19 mouse cellular contexts compared by ENCODE assay signal in genomic region chr1:119443591-119444350, GRCm38 (mm10). TPM values are rescaled to one million over a fixed set of nuclear protein-coding genes. Genes with fewer than 3 reads are reported as not detected.
DNase-seq lines count a peak whose midpoint lies in the region; ATAC-seq and TF ChIP-seq lines count a peak whose summit lies in the region.
"Had no signal": no experiment of that assay in that cellular context is flagged by ENCODE, and none has a peak within 500 bp of the region (broad histone marks: within the 10 kb centered on the region; RNA-seq: fewer than 3 reads in every experiment).

No protein-coding gene starts in this region.

- no peak overlapping the region for H3K27ac ChIP-seq in hindbrain, postnatal 0 days
- no peak overlapping the region for H3K27ac ChIP-seq in hindbrain, embryonic 11.5 days (ENCODE audit: low read depth, low read length)
- H3K27ac ChIP-seq in liver, postnatal 0 days (ENCODE audit: low read depth), result no peak overlapping the region
- H3K27ac ChIP-seq in liver, embryonic 11.5 days (ENCODE audit: low read depth, low read length), result no peak overlapping the region
- no peak overlapping the region for H3K27ac ChIP-seq in MEL (ENCODE audit: control insufficient read depth, low read depth, low read length)
- no peak overlapping the region for H3K27ac ChIP-seq in stomach, postnatal 0 days (replicated peaks)
- H3K27ac ChIP-seq: hindbrain, embryonic 13.5 days; intestine, embryonic 15.5 days; stomach, embryonic 15.5 days had no signal

- H3K4me3 ChIP-seq in hindbrain, postnatal 0 days (ENCODE audit: low read length), result no peak overlapping the region
- H3K4me3 ChIP-seq in hindbrain, embryonic 11.5 days (ENCODE audit: low read depth, low read length), result no peak overlapping the region
- no peak overlapping the region for H3K4me3 ChIP-seq in liver, postnatal 0 days (ENCODE audit: low read depth, low read length)
- H3K4me3 ChIP-seq in liver, embryonic 11.5 days (ENCODE audit: low read depth, low read length), result no peak overlapping the region
- peak overlapping the region; percentile 28 to 34; a peak in 3 of 4 replicates for H3K4me3 ChIP-seq in MEL (ENCODE audit: control insufficient read depth in 1 of 2, insufficient read depth in 1 of 2, low read depth in 2 of 2, low read length in 2 of 2)
- H3K4me3 ChIP-seq in stomach, postnatal 0 days (ENCODE audit: low read depth, low read length), result no peak overlapping the region
- H3K4me3 ChIP-seq: hindbrain, embryonic 13.5 days; intestine, embryonic 15.5 days; stomach, embryonic 15.5 days had no signal

- TF ChIP-seq CTCF in hindbrain, postnatal 0 days (IDR thresholded peaks at IDR 0.05; ENCODE audit: low read depth), result peak; percentile 34
- 0 out of 2 replicates have a peak, but pooled peaks have one; percentile 19 for TF ChIP-seq CTCF in liver, postnatal 0 days (IDR thresholded peaks at IDR 0.05; ENCODE audit: low read depth)
- peak in 1 of 3 experiments; percentile 33; a peak in 3 of 6 replicates for TF ChIP-seq CTCF in MEL (IDR thresholded peaks at IDR 0.05 in 2 of 3, conservative IDR thresholded peaks at IDR 0.05 in 1 of 3; ENCODE audit: control insufficient read depth in 1 of 3, insufficient read depth in 1 of 3, low read depth in 2 of 3, low read length in 3 of 3, poor library complexity in 1 of 3, severe bottlenecking in 1 of 3)
- TF ChIP-seq CTCF in stomach, postnatal 0 days (IDR thresholded peaks at IDR 0.05; ENCODE audit: low read depth), result peak; percentile 34

- H3K9ac ChIP-seq in hindbrain, postnatal 0 days (replicated peaks; ENCODE audit: low read length), result no peak overlapping the region
- no peak overlapping the region for H3K9ac ChIP-seq in hindbrain, embryonic 11.5 days (ENCODE audit: low read depth, low read length)
- no peak overlapping the region for H3K9ac ChIP-seq in liver, postnatal 0 days (replicated peaks)
- H3K9ac ChIP-seq in liver, embryonic 11.5 days (ENCODE audit: low read depth, low read length), result no peak overlapping the region
- no peak overlapping the region for H3K9ac ChIP-seq in MEL (ENCODE audit: control insufficient read depth, low read depth, low read length, poor library complexity, severe bottlenecking)
- no peak overlapping the region for H3K9ac ChIP-seq in stomach, postnatal 0 days (ENCODE audit: low read length)
- H3K9ac ChIP-seq: hindbrain, embryonic 13.5 days; intestine, embryonic 15.5 days; stomach, embryonic 15.5 days had no signal

- H3K4me2 ChIP-seq in hindbrain, postnatal 0 days (ENCODE audit: low read depth, low read length), result no peak overlapping the region
- H3K4me2 ChIP-seq in hindbrain, embryonic 11.5 days (replicated peaks; ENCODE audit: low read depth, low read length), result no peak overlapping the region
- H3K4me2 ChIP-seq in liver, postnatal 0 days (ENCODE audit: low read depth, low read length), result no peak overlapping the region
- no peak overlapping the region for H3K4me2 ChIP-seq in liver, embryonic 11.5 days
- H3K4me2 ChIP-seq in stomach, postnatal 0 days (replicated peaks; ENCODE audit: low read depth), result no peak overlapping the region
- H3K4me2 ChIP-seq: hindbrain, embryonic 13.5 days; intestine, embryonic 15.5 days; stomach, embryonic 15.5 days had no signal

- no peak for ATAC-seq in hindbrain, postnatal 0 days
- no peak for ATAC-seq in hindbrain, embryonic 11.5 days (ENCODE audit: low FRiP score)
- no peak for ATAC-seq in liver, postnatal 0 days
- no peak for ATAC-seq in liver, embryonic 11.5 days (replicated peaks; ENCODE audit: low FRiP score)
- no peak for ATAC-seq in stomach, postnatal 0 days (ENCODE audit: low FRiP score, low TSS enrichment)
- ATAC-seq: intestine, embryonic 15.5 days; lung, postnatal 0 days had no signal

- TF ChIP-seq RAD21 in MEL (IDR thresholded peaks at IDR 0.05; ENCODE audit: low read depth, low read length), result no peak; the same call in none of the 2 replicates

- no peaks in the 10 kb centered on the region for H3K9me3 ChIP-seq in hindbrain, postnatal 0 days (ENCODE audit: low read length)
- H3K9me3 ChIP-seq in hindbrain, embryonic 11.5 days (ENCODE audit: control insufficient read depth, low read length), result no peaks in the 10 kb centered on the region
- no peaks in the 10 kb centered on the region for H3K9me3 ChIP-seq in liver, postnatal 0 days (ENCODE audit: low read length)
- H3K9me3 ChIP-seq in liver, embryonic 11.5 days (ENCODE audit: control insufficient read depth, low read length), result no peaks in the 10 kb centered on the region
- H3K9me3 ChIP-seq in MEL (replicated peaks; ENCODE audit: insufficient read depth, low read length), result no peaks in the 10 kb centered on the region
- no peaks in the 10 kb centered on the region for H3K9me3 ChIP-seq in stomach, postnatal 0 days (ENCODE audit: control insufficient read depth, low read length)
- H3K9me3 ChIP-seq: G1E; hindbrain, embryonic 13.5 days; intestine, embryonic 15.5 days; stomach, embryonic 15.5 days had no signal

- no peaks in the 10 kb centered on the region for H3K27me3 ChIP-seq in hindbrain, postnatal 0 days (ENCODE audit: insufficient read depth, low read length)
- H3K27me3 ChIP-seq in hindbrain, embryonic 11.5 days (ENCODE audit: control insufficient read depth, insufficient read depth, low read length), result no peaks in the 10 kb centered on the region
- H3K27me3 ChIP-seq in liver, postnatal 0 days (ENCODE audit: insufficient read depth, low read length), result no peaks in the 10 kb centered on the region
- no peaks in the 10 kb centered on the region for H3K27me3 ChIP-seq in liver, embryonic 11.5 days (replicated peaks; ENCODE audit: control insufficient read depth, insufficient read depth, low read length)
- no peaks in the 10 kb centered on the region for H3K27me3 ChIP-seq in MEL (ENCODE audit: control insufficient read depth in 1 of 2, insufficient read depth in 2 of 2, low read length in 2 of 2)
- H3K27me3 ChIP-seq in stomach, postnatal 0 days (ENCODE audit: control insufficient read depth, insufficient read depth, low read length), result no peaks in the 10 kb centered on the region
- H3K27me3 ChIP-seq: hindbrain, embryonic 13.5 days; intestine, embryonic 15.5 days; stomach, embryonic 15.5 days had no signal

- TF ChIP-seq EP300 in liver, postnatal 0 days (IDR thresholded peaks at IDR 0.05; ENCODE audit: low read depth), result no peak
- no peak for TF ChIP-seq EP300 in MEL (IDR thresholded peaks at IDR 0.05; ENCODE audit: low read depth in 1 of 2, low read length in 2 of 2)
- no peak for TF ChIP-seq EP300 in stomach, postnatal 0 days (optimal IDR thresholded peaks at IDR 0.05)

- 85% methylated on average over 21 of the region's 21 CpGs for WGBS in hindbrain, postnatal 0 days
- 87% methylated on average over 21 of the region's 21 CpGs for WGBS in hindbrain, embryonic 11.5 days
- WGBS in liver, postnatal 0 days (ENCODE audit: insufficient replicate concordance), result 77% methylated on average over 21 of the region's 21 CpGs
- WGBS in liver, embryonic 11.5 days, result 74% methylated on average over 21 of the region's 21 CpGs
- WGBS in stomach, postnatal 0 days, result 81% methylated on average over 21 of the region's 21 CpGs

- no peaks in the 10 kb centered on the region for H3K36me3 ChIP-seq in hindbrain, postnatal 0 days (ENCODE audit: insufficient read depth, low read length)
- no peaks in the 10 kb centered on the region for H3K36me3 ChIP-seq in hindbrain, embryonic 11.5 days (ENCODE audit: control insufficient read depth, insufficient read depth, low read length)
- H3K36me3 ChIP-seq in liver, postnatal 0 days (replicated peaks; ENCODE audit: insufficient read depth, low read length), result no peaks in the 10 kb centered on the region
- no peaks in the 10 kb centered on the region for H3K36me3 ChIP-seq in liver, embryonic 11.5 days (ENCODE audit: control insufficient read depth, insufficient read depth, low read length)
- H3K36me3 ChIP-seq in MEL (ENCODE audit: control insufficient read depth in 1 of 2, insufficient read depth in 2 of 2, low read length in 2 of 2), result no peaks in the 10 kb centered on the region
- no peaks in the 10 kb centered on the region for H3K36me3 ChIP-seq in stomach, postnatal 0 days (ENCODE audit: control insufficient read depth, insufficient read depth, low read length)
- H3K36me3 ChIP-seq: G1E; hindbrain, embryonic 13.5 days; intestine, embryonic 15.5 days; stomach, embryonic 15.5 days had no signal

- no peaks in the 10 kb centered on the region for H3K4me1 ChIP-seq in hindbrain, postnatal 0 days (ENCODE audit: insufficient read depth, low read length)
- no peaks in the 10 kb centered on the region for H3K4me1 ChIP-seq in hindbrain, embryonic 11.5 days (replicated peaks; ENCODE audit: control insufficient read depth, insufficient read depth, low read length)
- no peaks in the 10 kb centered on the region for H3K4me1 ChIP-seq in liver, postnatal 0 days (ENCODE audit: insufficient read depth)
- H3K4me1 ChIP-seq in liver, embryonic 11.5 days (replicated peaks; ENCODE audit: control insufficient read depth, insufficient read depth, low read length), result no peaks in the 10 kb centered on the region
- peaks cover 0 to 11% of the 10 kb centered on the region in 2 experiments; a peak in 3 of 4 replicates for H3K4me1 ChIP-seq in MEL (ENCODE audit: control insufficient read depth in 1 of 2, insufficient read depth in 2 of 2, low read length in 2 of 2)
- no peaks in the 10 kb centered on the region for H3K4me1 ChIP-seq in stomach, postnatal 0 days (replicated peaks; ENCODE audit: control insufficient read depth, insufficient read depth)
- H3K4me1 ChIP-seq: hindbrain, embryonic 13.5 days; intestine, embryonic 15.5 days; stomach, embryonic 15.5 days had no signal

- no peak for DNase-seq in hindbrain, postnatal 0 days (ENCODE audit: low spot score)
- DNase-seq in hindbrain, embryonic 11.5 days (ENCODE audit: low spot score), result no peak
- DNase-seq in liver, postnatal 0 days, result no peak
- no peak for DNase-seq in liver, embryonic 11.5 days (ENCODE audit: low spot score)
- DNase-seq in MEL (ENCODE audit: low read depth, low spot score), result peak; percentile 68
- no peak for DNase-seq in stomach, postnatal 0 days (ENCODE audit: low spot score)
- DNase-seq in yolk sac, embryonic 10.5 days (ENCODE audit: low spot score), result no peak
- DNase-seq: cerebellum, adult 8-10 months; heart, adult 18-20 months; kidney, postnatal 25 days; layer of hippocampus, adult 9-11 months; spleen, adult 18-20 months; thymus, postnatal 25 days had no signal

- no peaks in the 10 kb centered on the region for H3K79me2 ChIP-seq in MEL (ENCODE audit: control insufficient read depth, insufficient read depth, low read length, poor library complexity)

- TF ChIP-seq POLR2A in MEL (IDR thresholded peaks at IDR 0.05; ENCODE audit: control insufficient read depth in 1 of 2, insufficient read depth in 1 of 2, low read depth in 1 of 2, low read length in 2 of 2, poor library complexity in 1 of 2), result no peak

RNA-seq across cellular contexts. Expression of gene Inhbb, which starts 21.7 kb away (rescaled TPM):
- 7.1 and 9.9 TPM in 2 replicates for total RNA-seq in hindbrain, postnatal 0 days (2014; rRNA removed)
- polyA plus RNA-seq in hindbrain, postnatal 0 days (2015; fragmentation: Nextera tagmentation; extraction: Ambion mirVana), result 3.3 and 3.4 TPM in 2 replicates
- polyA plus RNA-seq in hindbrain, embryonic 11.5 days (2014; fragmentation: Nextera tagmentation; extraction: Ambion mirVana), result 0.32 and 1.0 TPM in 2 replicates
- 0.65 and 0.78 TPM in 2 replicates for polyA plus RNA-seq in liver, postnatal 0 days (2015; fragmentation: Nextera tagmentation; extraction: Ambion mirVana)
- polyA plus RNA-seq in liver, embryonic 11.5 days (2014; fragmentation: Nextera tagmentation; extraction: Ambion mirVana), result 0.06 and 0.11 TPM in 2 replicates
- total RNA-seq in MEL (2012; rRNA removed), result not detected in 2 replicates
- polyA plus RNA-seq in MEL (2012; ENCODE audit: insufficient read depth in 1 of 2, insufficient read length in 2 of 2, low read depth in 1 of 2, low replicate concordance in 2 of 2, missing spikeins in 1 of 2), result not detected
- 0.65 and 0.70 TPM in 2 replicates for polyA plus RNA-seq in stomach, postnatal 0 days (2015; fragmentation: Nextera tagmentation; extraction: Ambion mirVana)
- total RNA-seq: megakaryocyte-erythroid progenitor cell, adult 5-6 weeks had no signal
- polyA plus RNA-seq: G1E had no signal

Comparison
In these comparisons a context has a peak if more than half of its experiments do, and no peak if none do; other contexts are left out.
1. H3K4me3 ChIP-seq: peak in MEL (2 of 2); none in hindbrain, postnatal 0 days (single experiment), hindbrain, embryonic 11.5 days (single experiment), liver, postnatal 0 days (single experiment), liver, embryonic 11.5 days (single experiment) and stomach, postnatal 0 days (single experiment).